Mouse (Mus musculus) kidney, adult 2 months (tissue): ENCODE results near the gene Trappc11.

ENCODE experiments used
- CTCF ChIP-seq: fragments of 200-500 bp; conservative IDR thresholded peaks from 2 replicates; pipeline ENCODE4 v1.5.1; 2011; ENCODE audit warnings: low read depth, mild to moderate bottlenecking, control low read depth, low read length, moderate library complexity, mixed read lengths; ENCODE audit not compliant: insufficient read depth, insufficient read length
- POLR2A ChIP-seq: fragments of 200-500 bp; IDR thresholded peaks from one replicate; pipeline ENCODE4 v1.6.1; 2011; ENCODE audit warnings: low read depth, low read length, control low read depth

GRCm38 (mm10) chr8:47480039-47480438 is 53.2 kb downstream of the Trappc11 start:
- TF ChIP-seq CTCF (no peak), POLR2A (no peak)
